Mouse (Mus musculus): ENCODE data around the gene Eif4a2.
A peak's percentile ranks its signal among the peaks of the same experiment; 100 is the strongest.

Gene Eif4a2

GRCm38 (mm10) chr16:23103841-23104240, 3.4 kb upstream of the Eif4a2 start:
- DNase-seq (ENCODE audit: low spot score) = no peak

GRCm38 (mm10) chr16:23106121-23106520, 1.1 kb upstream of the Eif4a2 start:
- DNase-seq (ENCODE audit: low spot score) = no peak

- DNase-seq (ENCODE audit: low spot score) = peak; percentile 70
These were observed 909 bp downstream of the Eif4a2 start for GRCm38 (mm10) chr16:23107946-23108759.

DNA sequence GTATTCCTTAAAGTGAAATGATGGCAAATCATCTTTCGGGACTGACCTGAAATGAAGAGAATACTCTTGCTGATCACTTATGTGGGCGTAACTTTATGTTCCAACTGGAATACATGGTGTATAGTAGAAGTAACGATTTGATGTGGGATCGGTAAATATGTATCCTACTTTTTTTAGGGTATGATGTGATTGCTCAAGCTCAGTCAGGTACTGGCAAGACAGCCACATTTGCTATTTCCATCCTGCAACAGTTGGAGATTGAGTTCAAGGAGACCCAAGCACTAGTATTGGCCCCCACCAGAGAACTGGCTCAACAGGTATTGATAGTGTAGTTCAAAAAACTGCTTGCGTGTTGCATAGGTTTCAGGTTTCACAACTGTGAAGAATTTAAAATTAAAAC, 1.7 kb downstream of the Eif4a2 start:
- DNase-seq (ENCODE audit: low spot score) = no peak

GRCm38 (mm10) chr16:23109350-23110280, 2.4 kb downstream of the Eif4a2 start:
- DNase-seq (ENCODE audit: low spot score) = no peak

- DNase-seq (ENCODE audit: low spot score) = no peak
These were observed 5.1 kb downstream of the Eif4a2 start for GRCm38 (mm10) chr16:23112348-23112747.

- DNase-seq (ENCODE audit: low spot score) = no peak
These were observed 5.7 kb downstream of the Eif4a2 start for GRCm38 (mm10) chr16:23112861-23113435.

DNA sequence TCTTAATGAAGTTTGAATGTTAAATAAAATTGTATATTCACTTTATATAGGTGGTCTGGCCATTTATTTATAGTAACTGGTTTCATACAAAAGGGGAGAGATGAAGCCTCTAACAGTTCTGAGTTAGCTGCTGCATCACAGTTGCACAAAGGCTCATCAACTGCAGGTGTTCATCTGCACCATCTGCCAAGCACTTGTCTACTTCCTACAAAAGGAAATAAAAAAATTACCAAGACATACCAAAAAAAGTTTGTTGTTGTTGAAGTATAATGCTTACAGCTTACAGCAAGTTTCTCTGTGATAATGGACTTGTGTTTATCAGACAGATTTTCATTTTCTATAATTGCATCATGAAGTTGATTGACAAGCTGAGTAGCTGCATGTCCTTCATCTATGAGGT, 6.7 kb downstream of the Eif4a2 start:
- DNase-seq (ENCODE audit: low spot score) = no peak

GRCm38 (mm10) chr16:23114339-23115171, 7.3 kb downstream of the Eif4a2 start:
- no peak for DNase-seq (ENCODE audit: low spot score)

DNA sequence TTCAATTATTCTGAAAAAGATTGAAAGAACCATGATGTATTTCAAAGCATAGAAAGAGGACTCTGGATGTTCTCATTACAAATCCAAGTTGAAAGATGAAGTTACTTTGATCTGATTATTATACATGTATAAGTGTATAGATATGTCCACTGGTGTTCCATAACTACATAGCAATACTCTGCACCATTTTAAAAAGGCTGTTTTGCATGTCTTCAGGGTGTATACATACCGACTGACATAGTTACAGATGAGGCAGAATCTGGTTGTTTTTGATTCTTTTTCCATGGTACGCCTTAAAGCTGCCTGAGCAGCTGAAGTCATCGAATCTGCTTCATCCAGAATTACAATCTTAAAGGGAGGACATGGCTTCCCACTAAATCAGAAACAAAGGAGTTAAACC, 8.2 kb downstream of the Eif4a2 start:
- no peak for DNase-seq (ENCODE audit: low spot score)

GRCm38 (mm10) chr16:23117173-23117572, 9.9 kb downstream of the Eif4a2 start:
- DNase-seq (ENCODE audit: low spot score) = no peak

DNA sequence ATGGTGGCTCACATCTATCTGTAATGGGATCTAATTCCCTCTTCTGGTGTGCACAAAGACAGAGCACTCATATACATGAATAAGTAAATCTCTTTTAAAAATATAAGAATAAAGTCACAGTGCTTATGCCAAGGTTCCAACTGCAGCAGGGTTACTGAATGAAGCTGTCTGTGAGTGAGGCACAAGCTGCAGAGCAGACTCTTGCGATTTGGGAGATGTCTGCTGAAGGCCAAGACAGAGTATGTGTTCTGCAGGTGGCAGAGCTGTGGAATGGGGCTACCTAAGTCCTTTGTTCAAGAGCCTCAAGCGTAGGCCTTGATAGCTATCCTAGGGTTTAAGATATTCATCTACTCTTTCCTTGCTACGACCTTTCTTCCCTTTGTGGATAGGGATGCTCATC, 15.2 kb downstream of the Eif4a2 start:
- no peak for DNase-seq (ENCODE audit: low spot score)

GRCm38 (mm10) chr16:23123104-23123503, 15.9 kb downstream of the Eif4a2 start:
- no peak for DNase-seq (ENCODE audit: low spot score)

DNA sequence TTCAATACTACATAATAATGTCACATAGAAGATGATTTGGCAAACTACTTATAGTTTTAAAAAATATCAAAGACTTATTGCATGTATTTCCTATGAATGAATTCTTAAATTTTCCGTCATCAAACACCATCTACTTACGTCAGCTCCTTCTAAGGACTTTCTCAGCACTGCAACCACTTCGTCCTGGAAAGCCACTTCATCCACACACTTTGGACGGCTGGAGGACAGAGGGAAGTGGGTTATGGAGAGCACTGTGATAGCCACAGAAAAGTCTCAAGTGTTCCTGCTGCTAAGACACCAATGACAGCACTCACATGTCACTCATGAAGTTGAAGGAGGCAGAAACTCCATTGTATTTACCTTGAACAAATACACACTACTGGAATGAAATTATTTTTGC, 17.2 kb downstream of the Eif4a2 start:
- no peak for DNase-seq (ENCODE audit: low spot score)

DNA sequence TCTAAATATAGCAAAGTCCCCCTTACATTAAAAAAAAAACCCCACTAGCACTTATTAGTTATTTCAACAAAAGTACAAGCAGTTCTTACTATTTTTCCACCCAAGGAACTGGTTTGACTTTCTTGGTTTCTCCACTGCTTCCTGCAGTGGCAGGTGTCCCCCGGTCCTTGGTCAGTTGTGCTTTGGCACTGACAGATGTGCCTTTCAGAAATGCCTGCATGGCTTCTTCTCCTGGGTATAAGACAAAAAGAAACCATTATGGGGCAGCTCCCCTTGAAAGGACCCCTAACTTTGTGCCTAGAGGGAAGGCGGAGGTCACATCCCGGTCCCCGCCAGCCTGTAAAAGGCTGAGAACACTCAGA, 20.0 kb downstream of the Eif4a2 start:
- DNase-seq (ENCODE audit: low spot score) = no peak

GRCm38 (mm10) chr16:23127673-23128375, 20.6 kb downstream of the Eif4a2 start, which contains the start of gene Rfc4:
TSS of gene Rfc4 (minus strand) at chr16:23127737.
- DNase-seq (ENCODE audit: low spot score) = peak; percentile 91

DNA sequence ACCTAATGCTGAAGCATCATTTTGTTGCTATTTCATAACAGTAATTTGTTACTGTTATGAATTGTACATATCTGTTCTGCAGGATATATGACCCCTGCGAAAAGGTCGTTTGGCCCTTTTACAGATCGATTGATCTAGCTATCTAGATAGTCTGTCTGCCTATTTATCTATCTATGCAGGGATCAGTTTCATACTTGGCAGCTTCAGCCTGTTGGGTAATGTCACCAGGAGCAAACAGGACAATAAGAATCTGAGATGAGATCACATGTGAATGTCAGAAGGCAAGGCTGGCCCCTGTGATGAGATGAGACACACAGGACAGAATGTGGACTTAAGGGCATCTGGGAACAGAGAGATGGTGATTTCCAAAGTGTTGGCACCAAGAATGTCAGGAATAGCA, 23.1 kb downstream of the Eif4a2 start:
- DNase-seq (ENCODE audit: low spot score) = no peak

GRCm38 (mm10) chr16:23132336-23132735, 25.1 kb downstream of the Eif4a2 start:
- DNase-seq (ENCODE audit: low spot score) = no peak

- no peak for DNase-seq (ENCODE audit: low spot score)
These were observed 28.3 kb downstream of the Eif4a2 start for GRCm38 (mm10) chr16:23135421-23136149.

DNA sequence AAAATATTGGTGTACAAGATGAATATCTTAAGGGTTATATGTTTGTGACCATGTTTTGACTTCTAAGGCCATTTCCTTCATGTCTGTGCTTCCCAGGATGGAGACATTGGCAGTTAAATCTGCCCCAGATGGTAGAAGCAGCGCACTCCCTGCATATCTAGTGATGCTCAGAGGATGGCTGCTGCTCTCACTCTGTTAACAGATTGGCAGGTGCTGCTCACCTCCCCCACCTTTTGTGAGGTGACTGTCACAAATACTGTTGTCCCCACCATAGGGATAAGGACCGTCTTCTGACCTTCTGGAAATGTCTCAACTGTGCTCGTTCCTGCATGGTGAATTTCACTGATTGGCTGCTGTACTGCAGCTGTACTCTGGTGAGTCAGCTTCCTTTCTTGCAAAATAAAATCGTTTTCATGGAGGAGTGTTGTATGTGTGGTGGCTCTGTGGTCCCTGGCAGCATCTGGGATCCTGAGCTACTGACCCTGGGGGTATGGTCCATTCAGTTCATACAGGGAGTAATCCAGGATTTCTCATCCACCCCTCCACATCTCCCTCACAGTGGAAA, 29.2 kb downstream of the Eif4a2 start:
- no peak for DNase-seq (ENCODE audit: low spot score)

Measured in urinary bladder, postnatal 25 days (tissue).